Mouse (Mus musculus) liver, embryonic 16.5 days (tissue): ENCODE data around the gene Gnaz. TPM values are rescaled to one million over a fixed set of nuclear protein-coding genes. Genes with fewer than 3 reads are reported as not detected.

ENCODE experiments used
- ATAC-seq: fragments of 200-750 bp; cut with Nextera tagmentation; 2 replicates; pipeline ENCODE4 v1.8.0; 2017; ENCODE audit warnings: low read depth, mild to moderate bottlenecking, moderate number of reproducible peaks, moderate library complexity
- H3K27ac ChIP-seq: fragments of 300-500 bp; sonication (generic); 2 replicates; pipeline ENCODE4 v1.5.1; 2014; ENCODE audit warnings: mild to moderate bottlenecking, low read length
- H3K27me3 ChIP-seq: fragments of 300-500 bp; sonication (generic); 2 replicates; pipeline ENCODE4 v1.6.1; 2014; ENCODE audit warnings: low read depth, low read length, mixed read lengths; ENCODE audit not compliant: control insufficient read depth, insufficient read depth
- H3K36me3 ChIP-seq: fragments of 300-500 bp; sonication (generic); 2 replicates; pipeline ENCODE4 v1.6.1; 2014; ENCODE audit warnings: mild to moderate bottlenecking; ENCODE audit not compliant: control insufficient read depth, insufficient read depth
- H3K4me1 ChIP-seq: fragments of 300-500 bp; sonication (generic); 2 replicates; pipeline ENCODE4 v1.6.1; 2014; ENCODE audit warnings: low read depth, low read length, mixed read lengths; ENCODE audit not compliant: control insufficient read depth
- H3K4me2 ChIP-seq: fragments of 300-500 bp; sonication (generic); 2 replicates; pipeline ENCODE4 v1.6.1; 2014; ENCODE audit warnings: low read depth, low read length, mixed read lengths
- H3K4me3 ChIP-seq: fragments of 300-500 bp; sonication (generic); 2 replicates; pipeline ENCODE4 v1.5.1; 2014; ENCODE audit warnings: low read depth, mild to moderate bottlenecking, low read length
- H3K9ac ChIP-seq: fragments of 300-500 bp; sonication (generic); 2 replicates; pipeline ENCODE4 v1.6.1; 2014; ENCODE audit warnings: low read depth, low read length
- H3K9me3 ChIP-seq: fragments of 300-500 bp; sonication (generic); replicated peaks from 2 replicates; pipeline ENCODE4 v1.6.1; 2016; ENCODE audit warnings: low read length; ENCODE audit not compliant: control insufficient read depth
- WGBS: fragments of 180-500 bp; shearing (Covaris S2); extraction: QIAGEN DNeasy Blood & Tissue Kit; methylation state at CpG from one replicate; pipeline ENCODE4 v1.1.7; 2014; ENCODE audit not compliant: insufficient replicate concordance; 5-methylcytosine and 5-hydroxymethylcytosine counted together
- polyA plus RNA-seq: library from polyadenylated mRNA; unstranded; fragments of >200 nt; fragmentation: Nextera tagmentation; extraction: Ambion mirVana; gene quantifications from 2 replicates; pipeline ENCODE4 v1.2.1, GENCODE M21; 2015

Gnaz gene
- polyA plus RNA-seq, 1 experiment from 2014 or later = 2.8 TPM

DNA sequence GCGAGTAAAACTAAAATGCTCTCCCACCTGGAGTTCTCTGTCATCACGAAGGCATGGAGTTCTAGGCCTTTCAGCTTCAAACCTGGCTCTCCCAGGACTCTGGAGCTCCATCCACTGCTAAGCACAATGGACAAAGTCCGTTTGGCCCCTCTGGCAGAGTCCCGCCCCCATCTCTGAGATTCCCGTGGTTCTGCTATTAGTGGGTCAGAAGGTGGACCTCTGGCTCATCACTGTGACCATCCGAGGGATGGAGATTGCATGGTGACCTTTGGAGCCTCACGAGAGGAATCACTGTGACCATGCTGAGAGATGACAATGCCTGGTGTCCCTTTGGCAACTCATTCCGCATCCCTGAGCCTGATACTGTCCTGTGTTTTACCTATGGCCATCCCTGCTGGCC, 85.9 kb downstream of the Gnaz start:
- ATAC-seq = 0 out of 2 replicates have a peak, but pooled peaks have one; percentile 11
- Histone ChIP-seq H3K4me3 (no peak overlapping the region), H3K9ac (no peak overlapping the region), H3K4me2 (no peak overlapping the region), H3K4me1 (peaks cover 11% of the 10 kb centered on the region), H3K27me3 (no peaks in the 10 kb centered on the region), H3K9me3 (no peaks in the 10 kb centered on the region), H3K36me3 (no peaks in the 10 kb centered on the region), H3K27ac (no peak overlapping the region; the same call in 1 of the 2 replicates)
- WGBS = 55% methylated on average over 8 of the region's 8 CpGs

DNA sequence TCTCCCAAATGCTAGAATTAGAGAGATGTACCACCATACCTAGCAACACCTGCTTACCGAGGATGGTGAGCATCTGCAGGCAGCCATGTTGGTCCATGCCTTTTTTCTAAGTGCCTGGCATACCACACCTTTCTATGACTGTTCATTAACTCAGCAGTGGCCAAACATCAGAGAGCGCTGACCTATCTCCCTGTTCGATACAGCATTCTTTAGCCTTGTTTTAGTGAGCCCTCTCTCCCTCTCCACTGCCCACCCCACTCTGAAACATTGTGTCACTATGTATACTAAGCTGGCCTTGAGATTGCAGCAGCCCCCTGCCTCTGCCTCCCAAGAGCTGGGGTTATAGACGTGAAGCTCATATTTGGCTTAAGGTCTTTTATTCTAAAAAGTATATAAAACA, 86.7 kb downstream of the Gnaz start:
- H3K9ac ChIP-seq = no peak overlapping the region
- H3K27me3 ChIP-seq = no peaks in the 10 kb centered on the region
- no peak overlapping the region for H3K4me2 ChIP-seq
- peak; percentile 76 for ATAC-seq
- H3K4me1 ChIP-seq = peaks cover 11% of the 10 kb centered on the region
- no peak overlapping the region for H3K27ac ChIP-seq
- WGBS = 54% methylated on average over 4 of the region's 4 CpGs
- H3K36me3 ChIP-seq = no peaks in the 10 kb centered on the region
- no peak overlapping the region for H3K4me3 ChIP-seq
- no peaks in the 10 kb centered on the region for H3K9me3 ChIP-seq

DNA sequence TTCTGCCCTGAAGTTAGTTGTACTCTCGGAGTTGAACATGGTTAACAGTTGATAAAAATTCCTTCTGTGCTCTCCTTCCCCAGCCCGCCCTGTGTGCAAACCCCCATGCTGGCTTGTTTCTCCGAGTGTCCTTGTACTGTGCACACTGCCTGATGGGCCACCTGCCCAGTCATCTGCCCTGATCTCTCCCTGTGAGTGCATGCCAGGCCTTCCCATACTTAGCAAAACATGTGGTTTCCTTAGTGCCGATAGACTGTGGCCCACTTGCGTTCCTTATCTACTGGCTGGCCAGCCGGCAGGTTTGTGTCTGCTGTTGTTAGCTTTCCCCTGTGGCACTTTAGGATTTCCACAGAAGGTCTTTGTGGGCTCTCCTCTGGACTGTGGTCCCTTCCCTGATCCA, 87.1 kb downstream of the Gnaz start:
- peak; percentile 41; the same call in 1 of the 2 replicates for ATAC-seq
- Histone ChIP-seq H3K9ac (no peak overlapping the region), H3K4me1 (peaks cover 11% of the 10 kb centered on the region), H3K36me3 (no peaks in the 10 kb centered on the region), H3K27ac (no peak overlapping the region), H3K4me3 (no peak overlapping the region), H3K27me3 (no peaks in the 10 kb centered on the region), H3K9me3 (no peaks in the 10 kb centered on the region), H3K4me2 (no peak overlapping the region)
- WGBS = 19% methylated on average over 6 of the region's 6 CpGs

DNA sequence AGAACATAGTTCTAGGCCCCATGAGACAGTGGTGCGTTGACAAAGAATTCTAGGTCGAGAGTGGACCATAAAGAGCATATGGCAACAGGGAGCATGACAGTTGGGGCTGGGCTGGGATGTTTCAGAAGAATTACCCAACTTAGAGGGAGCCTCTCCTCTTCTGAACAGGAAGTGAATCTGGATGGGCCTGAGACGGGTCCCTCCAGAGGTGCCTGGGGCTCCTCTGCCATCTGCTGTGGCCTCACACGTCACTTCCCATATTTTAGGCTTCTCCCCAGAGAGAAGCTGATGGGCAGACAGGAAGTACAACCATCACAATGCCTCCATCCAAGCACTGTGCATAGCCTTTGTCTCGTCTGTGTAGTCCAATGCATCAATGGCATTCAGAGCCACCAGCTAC, 88.7 kb downstream of the Gnaz start:
- no peak overlapping the region for H3K27ac ChIP-seq
- 38% methylated on average over 5 of the region's 5 CpGs for WGBS
- no peak overlapping the region for H3K9ac ChIP-seq
- H3K4me2 ChIP-seq = no peak overlapping the region
- ATAC-seq = no peak
- H3K36me3 ChIP-seq = no peaks in the 10 kb centered on the region
- peaks cover 13% of the 10 kb centered on the region for H3K27me3 ChIP-seq
- H3K4me3 ChIP-seq = no peak overlapping the region
- no peaks in the 10 kb centered on the region for H3K9me3 ChIP-seq
- H3K4me1 ChIP-seq = peaks cover 17% of the 10 kb centered on the region

DNA sequence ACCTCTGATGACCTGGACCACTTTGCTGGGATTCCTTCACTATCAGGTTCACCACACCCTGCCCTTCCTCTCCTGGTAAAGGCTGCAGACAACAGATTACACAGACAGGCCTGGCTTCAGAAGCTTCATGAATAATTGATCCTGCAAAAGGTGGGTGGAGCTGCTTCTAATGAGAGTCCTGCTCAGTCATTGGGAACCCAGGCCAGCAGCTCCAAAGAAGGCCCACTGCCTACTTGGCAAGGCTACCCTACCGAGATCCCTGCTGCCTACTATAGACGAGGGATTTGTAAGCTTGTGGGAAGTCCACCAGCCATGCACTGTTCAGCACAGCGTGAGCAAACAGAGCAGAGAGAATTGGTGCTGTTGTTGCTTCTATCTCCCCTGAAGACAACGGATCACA, 89.3 kb downstream of the Gnaz start:
- no peak for ATAC-seq
- H3K9ac ChIP-seq = no peak overlapping the region

DNA sequence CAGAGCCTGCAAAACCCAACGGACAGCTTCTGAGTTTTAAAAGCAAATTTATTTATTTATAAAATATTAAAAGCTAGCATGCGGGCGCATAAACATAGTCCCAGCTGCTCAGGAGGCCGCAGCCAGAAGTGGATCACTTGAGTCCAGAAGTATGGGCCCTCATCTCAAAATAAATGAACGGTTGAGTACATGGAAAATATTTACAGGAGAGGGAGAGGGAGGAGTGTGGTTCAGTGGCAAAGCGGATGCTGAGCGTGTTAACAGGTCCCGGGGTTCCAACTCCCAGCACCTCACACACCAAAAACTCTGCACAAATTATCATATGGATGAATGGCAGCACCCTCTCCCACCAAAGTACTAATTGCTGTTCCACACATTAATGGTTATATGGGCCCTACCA, 91.4 kb downstream of the Gnaz start:
- Histone ChIP-seq H3K36me3 (no peaks in the 10 kb centered on the region), H3K4me1 (peaks cover 17% of the 10 kb centered on the region), H3K4me2 (no peak overlapping the region), H3K9ac (no peak overlapping the region), H3K4me3 (no peak overlapping the region), H3K27ac (no peak overlapping the region), H3K27me3 (peaks cover 35% of the 10 kb centered on the region), H3K9me3 (no peaks in the 10 kb centered on the region)
- 67% methylated on average over 8 of the region's 8 CpGs for WGBS
- ATAC-seq = no peak

More for the DNA sequence above, 89.3 kb downstream of the Gnaz start:
- peaks cover 17% of the 10 kb centered on the region for H3K4me1 ChIP-seq
- no peaks in the 10 kb centered on the region for H3K36me3 ChIP-seq
- WGBS = 18% methylated on average over 4 of the region's 4 CpGs
- no peaks in the 10 kb centered on the region for H3K9me3 ChIP-seq
- no peak overlapping the region for H3K4me3 ChIP-seq
- H3K4me2 ChIP-seq = no peak overlapping the region
- no peak overlapping the region for H3K27ac ChIP-seq
- peaks cover 19% of the 10 kb centered on the region for H3K27me3 ChIP-seq

DNA sequence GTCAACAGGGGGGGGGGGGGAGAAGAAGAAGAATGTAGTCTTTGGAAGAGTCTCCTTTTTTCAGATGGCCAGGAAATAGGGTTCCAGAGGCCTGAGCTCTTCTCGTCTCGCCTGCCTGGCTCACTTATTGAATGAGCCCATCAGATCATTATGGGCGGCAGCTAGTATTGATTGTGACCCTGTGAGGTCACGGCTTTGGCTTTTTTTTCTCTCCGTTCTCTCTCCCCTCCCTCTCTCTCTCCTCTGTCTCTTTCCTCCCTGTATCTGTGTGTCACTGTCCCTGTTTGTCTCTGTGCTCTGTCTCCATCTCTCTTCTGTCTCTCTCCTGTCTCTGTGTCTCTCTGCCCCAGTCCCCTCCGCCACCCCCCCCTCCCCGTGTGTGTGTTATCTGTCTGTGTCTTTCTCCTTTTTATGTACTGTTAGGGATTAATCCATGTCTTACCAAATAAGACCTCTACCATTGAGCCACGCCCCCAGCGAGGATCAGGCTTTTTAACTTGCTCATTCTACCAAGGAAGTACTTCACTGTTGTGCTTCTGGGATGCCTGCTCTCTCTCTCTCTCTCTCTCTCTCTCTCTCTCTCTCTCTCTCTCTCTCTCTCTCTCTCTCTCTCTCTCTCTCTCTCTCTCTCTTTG, 91.9 kb downstream of the Gnaz start:
- Histone ChIP-seq H3K27me3 (peaks cover 35% of the 10 kb centered on the region), H3K4me2 (peak overlapping the region; percentile 50; the same call in 1 of the 2 replicates), H3K9me3 (no peaks in the 10 kb centered on the region), H3K4me1 (peaks cover 20% of the 10 kb centered on the region), H3K27ac (no peak overlapping the region), H3K4me3 (no peak overlapping the region), H3K36me3 (no peaks in the 10 kb centered on the region), H3K9ac (no peak overlapping the region)
- no peak for ATAC-seq
- 37% methylated on average over 9 of the region's 9 CpGs for WGBS

DNA sequence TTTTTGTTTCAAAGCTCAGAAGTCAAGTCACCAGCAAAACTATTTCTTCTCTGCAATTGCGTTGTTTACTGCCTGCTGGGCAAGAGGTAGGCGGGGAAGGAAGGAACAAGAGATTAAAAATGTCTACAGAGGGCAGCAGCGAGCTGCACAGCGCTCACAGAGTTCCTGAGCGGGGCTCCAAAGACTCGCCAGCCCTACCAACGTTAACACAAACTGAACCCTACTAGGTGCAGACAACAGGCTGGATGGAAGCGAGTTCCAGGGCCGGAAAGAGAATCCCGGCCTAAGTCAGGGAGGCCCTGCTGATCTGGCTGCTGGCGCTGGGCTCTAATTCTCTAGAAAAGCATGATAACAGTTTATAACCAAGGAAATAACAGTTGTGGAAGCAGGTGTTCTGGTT, 92.4 kb downstream of the Gnaz start:
- peaks cover 17% of the 10 kb centered on the region for H3K4me1 ChIP-seq
- H3K27me3 ChIP-seq = peaks cover 35% of the 10 kb centered on the region
- peak overlapping the region; percentile 24; the same call in 1 of the 2 replicates for H3K4me3 ChIP-seq
- no peaks in the 10 kb centered on the region for H3K9me3 ChIP-seq
- no peak overlapping the region for H3K27ac ChIP-seq
- no peak overlapping the region for H3K9ac ChIP-seq
- peak overlapping the region; percentile 50 for H3K4me2 ChIP-seq
- no peaks in the 10 kb centered on the region for H3K36me3 ChIP-seq
- ATAC-seq = peak; percentile 20; the same call in 1 of the 2 replicates
- under 1% methylated on average over 11 of the region's 11 CpGs for WGBS

DNA sequence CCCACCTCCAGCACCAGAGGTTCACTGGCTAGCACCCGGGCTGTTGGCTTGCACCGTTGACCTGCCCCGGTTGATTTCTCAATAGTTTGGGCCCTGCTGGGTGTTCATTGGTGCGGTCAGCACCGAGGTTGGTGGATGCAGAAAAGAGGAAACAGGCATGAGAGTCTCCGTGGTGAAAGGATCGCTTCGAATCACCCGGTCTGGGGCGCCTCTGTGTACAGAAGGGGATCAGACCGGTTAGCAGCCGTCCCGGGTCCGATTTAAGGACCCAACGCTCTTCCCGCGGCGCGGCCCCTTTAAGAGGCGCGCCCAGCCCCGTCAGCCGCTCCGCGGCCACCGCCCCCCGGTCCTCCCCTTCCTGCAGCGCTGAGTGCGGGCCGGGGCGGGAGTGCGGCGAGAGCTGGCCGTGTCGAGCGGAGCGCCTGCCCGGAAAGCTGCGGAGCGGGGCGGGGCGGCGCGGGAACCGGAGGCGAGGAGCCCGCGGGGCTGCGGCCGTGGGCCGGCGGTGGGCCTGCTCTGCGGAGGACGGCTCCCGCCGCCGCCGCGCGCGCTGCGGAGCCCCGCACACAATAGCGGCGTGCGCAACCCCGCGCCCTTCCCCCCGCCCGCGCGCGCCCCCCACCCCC, 93.4 kb downstream of the Gnaz start, which contains the start of gene Bcr:
Gene Bcr (plus strand): TSS at position 376 of the 626 bp plus-strand sequence.
- H3K4me1 ChIP-seq = peaks cover 17% of the 10 kb centered on the region
- H3K27me3 ChIP-seq = peaks cover 35% of the 10 kb centered on the region
- H3K4me3 ChIP-seq = peak within 1 kb of the TSS; percentile 68
- H3K4me2 ChIP-seq = peak within 1 kb of the TSS; percentile 50
- ATAC-seq = peak; percentile 77
- no peaks in the 10 kb centered on the region for H3K9me3 ChIP-seq
- peak within 1 kb of the TSS; percentile 61 for H3K9ac ChIP-seq
- no peaks in the 10 kb centered on the region for H3K36me3 ChIP-seq
- peak within 1 kb of the TSS; percentile 56 for H3K27ac ChIP-seq
- WGBS = 0% methylated on average over 23 of the region's 73 CpGs
